Mouse (Mus musculus): ENCODE data around the gene Samd10. TPM values are rescaled to one million over a fixed set of nuclear protein-coding genes. Genes with fewer than 3 reads are reported as not detected.

The Samd10 gene
- total RNA-seq, 2 experiments from 2014 or later = 1.8 to 2.1 TPM

DNA sequence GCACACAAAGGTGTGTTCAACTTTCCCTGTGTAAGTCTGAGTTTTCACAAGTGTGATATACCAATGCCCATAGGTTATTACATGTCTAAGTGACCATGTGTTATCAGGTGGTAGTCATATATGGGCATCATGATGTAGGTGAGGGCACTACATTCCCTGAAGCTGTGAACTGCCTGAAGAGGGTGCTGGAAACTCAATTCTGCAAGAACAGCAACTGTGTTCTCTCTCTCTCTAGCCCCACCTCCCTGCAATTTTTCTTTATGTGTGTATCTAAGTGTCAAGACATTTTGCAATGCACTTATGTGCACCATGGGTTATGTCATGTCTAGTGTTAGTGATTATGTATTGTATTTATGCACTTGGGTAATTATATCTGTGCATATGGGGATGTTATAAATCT lies 5.1 kb downstream of the Samd10 start:
- no peak for DNase-seq
- intact Hi-C loops (cut with DNase I) = loop anchor here (2.0 to 10.0 kb wide), 2 partner anchors 201 to 409 kb away; partner anchors contain the start of gene Ppdpf

DNA sequence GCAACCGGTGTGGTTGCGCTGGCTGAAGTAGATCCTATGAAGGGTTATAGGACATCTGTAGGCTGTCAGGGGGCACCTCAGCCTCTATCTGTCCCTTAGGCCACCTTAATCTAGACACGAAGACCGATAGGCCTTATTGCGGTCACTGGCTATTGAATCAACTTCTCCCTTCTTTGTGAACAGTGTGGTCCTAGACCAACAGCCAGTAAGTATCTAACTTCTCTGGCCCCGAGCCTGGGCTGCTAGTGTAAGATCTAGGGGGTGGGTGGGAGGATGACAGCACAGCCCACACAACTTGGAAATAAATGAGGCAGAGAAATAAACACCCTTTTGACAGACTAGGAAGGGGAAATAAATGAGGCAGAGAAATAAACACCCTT lies 6.0 kb downstream of the Samd10 start:
- DNase-seq = peak in 1 of 2 experiments; percentile 38
- intact Hi-C loops (cut with DNase I) = loop anchor here (10.0 kb wide), 1 partner anchor 408 kb away; the partner anchor contains the start of gene Ppdpf

DNA sequence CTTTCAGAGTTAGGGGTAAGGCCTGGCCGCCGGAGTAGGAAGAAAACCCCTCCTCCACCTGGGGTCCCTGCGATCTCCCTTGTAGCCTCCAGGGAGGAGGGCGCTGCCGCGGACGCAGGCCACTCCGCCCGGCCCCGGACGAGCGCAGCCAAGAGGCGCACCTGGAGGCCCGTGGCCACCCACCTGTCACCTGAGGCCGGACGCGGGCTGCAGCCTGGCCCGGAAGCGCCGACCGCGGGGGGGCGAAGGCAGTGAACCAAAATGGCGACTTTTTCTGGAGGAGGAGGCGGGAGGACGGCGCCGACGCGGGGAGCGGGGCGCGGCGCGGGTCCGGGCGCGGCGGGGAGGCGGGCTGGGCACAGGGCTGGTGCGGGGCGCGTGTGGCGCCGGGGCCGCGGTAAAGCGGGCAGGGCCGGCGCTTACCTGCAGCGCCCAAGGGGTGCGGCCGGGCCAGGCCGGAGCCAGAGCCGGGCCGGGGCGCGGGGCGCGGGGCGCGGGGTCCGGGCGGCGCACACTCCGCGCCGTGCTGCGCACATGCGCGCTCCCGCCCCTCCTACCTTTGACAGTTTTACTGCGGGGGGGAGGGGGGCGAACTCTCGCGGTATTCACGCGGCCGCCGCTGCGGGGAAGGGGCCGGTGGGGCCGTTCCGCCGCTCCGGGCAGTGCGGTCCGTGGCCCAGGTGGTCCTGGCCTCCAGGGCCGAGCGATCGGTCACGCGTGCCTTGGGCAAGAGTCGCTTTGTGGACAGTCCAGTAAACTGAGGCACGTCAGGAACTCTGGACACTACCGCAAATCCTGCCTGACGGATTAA lies 6.6 kb downstream of the Samd10 start, which contains the start of gene Zfp512b:
Gene Zfp512b, minus strand, starts transcription at position 573 of the 811 bp plus-strand sequence.
- intact Hi-C loops (cut with DNase I) = loop anchor here (10.0 kb wide), 1 partner anchor 408 kb away; the partner anchor contains the start of gene Ppdpf
- DNase-seq = peak; percentile 70 to 76

DNA sequence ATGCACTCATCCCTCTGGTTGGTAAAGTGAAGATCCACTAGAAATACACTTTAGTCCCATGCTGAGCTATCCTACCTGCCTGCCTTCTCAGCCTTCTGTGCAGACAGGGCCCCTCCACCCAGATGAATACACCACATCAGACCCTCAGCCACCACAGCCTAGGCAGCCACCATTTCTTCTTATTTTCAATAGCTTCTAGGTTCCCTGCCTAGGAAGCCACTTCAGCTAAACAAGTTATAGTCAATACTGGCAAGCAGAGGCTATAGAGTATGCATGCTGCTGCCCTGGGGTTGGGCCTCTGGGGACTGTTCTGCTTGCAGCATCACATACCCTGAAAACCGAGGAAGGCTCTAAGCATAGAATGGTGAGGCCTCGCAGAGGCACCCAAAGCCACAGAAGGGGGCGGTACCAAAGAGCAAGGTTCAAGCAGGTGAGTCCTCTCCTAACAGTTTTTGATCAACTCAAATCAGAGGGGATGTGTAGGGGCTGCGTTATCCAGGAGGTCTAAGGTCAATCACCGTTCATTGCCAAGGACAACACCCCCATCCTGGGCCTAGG lies 7.4 kb downstream of the Samd10 start, which contains the start of gene Prpf6:
Gene Prpf6, plus strand, starts transcription at position 341 of the 558 bp plus-strand sequence.
- intact Hi-C loops (cut with DNase I) = loop anchor here (10.0 kb wide), 1 partner anchor 407 kb away; the partner anchor contains the start of gene Ppdpf
- DNase-seq = no peak

DNA sequence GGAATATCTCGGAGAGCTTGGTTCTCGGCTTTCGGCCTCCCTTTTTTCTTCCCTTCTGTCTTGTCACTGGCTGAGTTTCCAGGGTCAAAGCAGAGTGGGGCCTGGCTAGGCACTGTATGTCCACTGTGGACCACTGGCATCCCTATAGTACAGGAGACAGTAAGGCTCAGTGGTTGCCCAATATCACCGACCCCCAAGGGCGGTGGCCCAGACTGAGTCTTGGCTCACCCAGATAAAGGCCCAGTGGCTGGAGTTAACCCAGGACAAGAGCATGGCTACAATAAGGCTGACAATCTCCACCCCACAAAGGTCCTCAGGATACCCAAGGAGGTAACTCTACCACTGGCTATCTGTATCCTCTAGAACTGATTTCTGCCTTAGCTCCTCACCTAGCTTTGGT lies 8.5 kb downstream of the Samd10 start:
- intact Hi-C loops (cut with DNase I) = loop anchor here (10.0 kb wide), 1 partner anchor 406 kb away; the partner anchor contains the start of gene Ppdpf
- no peak for DNase-seq

DNA sequence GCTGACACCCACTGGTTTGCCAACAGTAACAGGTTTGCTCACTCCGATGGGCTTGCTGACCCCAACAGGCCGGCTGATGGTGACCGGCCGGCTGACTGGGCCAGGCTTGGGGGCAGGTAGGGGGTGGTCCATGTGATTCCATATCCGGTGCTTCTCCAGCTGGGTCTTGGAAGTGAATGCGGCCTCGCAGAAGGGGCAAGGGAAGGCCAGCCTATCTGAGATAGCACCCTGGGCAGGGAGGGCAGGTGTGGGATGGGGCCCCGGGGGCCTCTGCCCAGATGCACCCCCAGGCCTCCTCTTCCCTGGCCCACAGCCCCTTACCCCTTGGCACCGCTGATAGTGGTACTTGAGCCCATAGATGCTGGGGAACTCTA lies 9.3 kb downstream of the Samd10 start:
- no peak for DNase-seq
- intact Hi-C loops (cut with DNase I) = loop anchor here (10.0 kb wide), 1 partner anchor 405 kb away; the partner anchor contains the start of gene Ppdpf

DNA sequence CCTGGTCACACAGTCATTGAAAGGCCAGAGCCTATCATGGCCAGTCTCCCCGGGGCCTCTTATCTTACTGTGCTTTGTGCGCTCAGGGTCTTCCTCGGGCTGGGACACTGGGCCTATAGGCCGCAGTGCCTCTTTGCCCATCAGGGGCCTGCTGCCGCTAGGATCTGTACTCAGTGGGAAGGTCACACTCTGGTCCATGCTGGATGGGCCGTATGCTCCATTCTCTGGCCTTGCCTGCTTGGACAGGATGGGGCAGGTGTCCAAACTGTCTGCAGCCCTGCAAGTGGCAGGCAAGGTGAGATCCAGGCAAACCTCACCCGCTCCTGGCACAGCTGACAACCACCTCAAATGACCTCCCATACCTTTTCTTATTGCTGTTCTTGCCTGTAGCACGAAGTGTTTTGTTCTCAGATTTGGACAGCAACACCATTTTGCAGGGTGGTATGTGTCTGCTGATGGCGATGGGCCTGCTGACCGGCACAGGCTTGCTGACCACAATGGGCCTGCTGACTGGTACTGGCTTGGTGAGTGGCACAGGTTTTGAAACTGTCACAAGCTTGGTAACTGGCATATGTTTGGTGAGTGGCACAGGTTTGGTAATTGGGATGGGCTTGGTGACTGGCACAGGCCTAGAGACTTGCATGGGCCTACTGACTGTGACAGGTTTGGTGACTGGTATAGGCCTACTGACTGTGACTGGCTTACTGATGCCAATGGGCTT lies 9.8 kb downstream of the Samd10 start:
- intact Hi-C loops (cut with DNase I) = no loop called here

DNA sequence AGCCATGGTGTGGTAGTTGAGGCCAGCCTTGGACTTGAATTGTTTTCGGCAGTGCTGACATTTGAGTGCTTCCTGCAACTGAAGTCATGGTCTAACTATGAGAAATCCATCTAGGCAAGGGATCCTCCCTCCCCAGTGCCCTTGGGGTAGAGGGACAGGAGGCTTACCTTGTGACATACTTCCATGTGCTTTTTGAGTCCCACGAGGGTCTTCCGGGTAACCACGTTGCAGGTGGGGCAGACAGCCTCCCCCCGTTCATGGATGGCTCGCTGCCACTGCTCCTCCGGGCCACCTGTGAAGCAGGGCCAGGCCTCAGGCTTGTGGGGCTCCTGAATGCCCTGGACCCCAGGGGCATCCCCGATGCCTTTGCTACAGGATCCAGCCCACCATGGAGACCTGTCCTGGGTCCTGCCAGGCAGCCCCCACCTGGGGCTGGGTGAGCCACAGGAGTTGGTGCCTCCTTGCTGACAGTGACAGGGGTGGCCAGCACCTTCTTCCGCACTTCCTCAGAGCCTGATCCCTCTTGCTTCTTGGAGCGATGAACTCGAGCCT lies 10.7 kb downstream of the Samd10 start:
- intact Hi-C loops (cut with DNase I) = no loop called here
- peak in 1 of 2 experiments; percentile 2 for DNase-seq

More for the DNA sequence above, 9.8 kb downstream of the Samd10 start:
- peak in 1 of 2 experiments; percentile 0 for DNase-seq

DNA sequence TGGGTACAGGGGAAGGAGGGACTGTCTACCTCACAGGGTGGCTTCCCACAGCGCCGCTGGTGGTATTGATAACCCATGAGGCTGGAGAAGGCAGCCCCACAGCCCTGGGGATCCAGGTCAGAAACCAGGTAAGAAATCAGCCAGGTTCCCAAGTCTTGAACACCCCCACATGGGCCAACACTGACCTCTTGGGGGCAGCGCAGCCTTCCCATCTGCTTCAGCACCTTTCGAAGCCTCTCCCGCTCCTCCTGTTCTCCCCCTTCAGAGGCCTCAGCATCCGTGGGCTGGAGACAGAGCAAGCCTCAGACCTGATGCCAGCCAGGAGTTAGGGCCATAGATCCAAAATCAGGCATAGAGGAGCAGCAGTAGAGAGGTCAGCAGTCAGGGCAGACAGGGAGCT lies 11.2 kb downstream of the Samd10 start:
- DNase-seq = peak in 1 of 2 experiments; percentile 4
- intact Hi-C loops (cut with DNase I) = no loop called here

DNA sequence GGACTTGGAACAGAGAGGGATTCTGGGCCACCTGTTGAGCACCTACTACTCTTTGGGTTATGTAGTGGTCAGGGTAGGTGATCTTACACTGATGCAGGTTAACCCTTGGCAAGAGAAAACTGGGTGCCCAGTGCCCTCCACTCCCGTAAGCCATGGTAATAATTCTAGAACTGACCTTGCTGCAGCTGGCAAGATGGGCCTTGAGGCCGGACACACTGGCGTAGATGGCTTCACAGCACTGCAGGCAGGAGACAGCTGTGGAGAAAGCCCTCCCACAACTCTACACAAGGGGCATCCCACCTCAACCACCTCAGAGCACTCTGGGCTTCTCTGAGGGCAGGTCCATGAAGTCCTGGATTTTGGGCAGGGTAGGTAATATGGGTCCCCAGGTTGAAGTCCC lies 12.9 kb downstream of the Samd10 start:
- intact Hi-C loops (cut with DNase I) = no loop called here
- DNase-seq = no peak

DNA sequence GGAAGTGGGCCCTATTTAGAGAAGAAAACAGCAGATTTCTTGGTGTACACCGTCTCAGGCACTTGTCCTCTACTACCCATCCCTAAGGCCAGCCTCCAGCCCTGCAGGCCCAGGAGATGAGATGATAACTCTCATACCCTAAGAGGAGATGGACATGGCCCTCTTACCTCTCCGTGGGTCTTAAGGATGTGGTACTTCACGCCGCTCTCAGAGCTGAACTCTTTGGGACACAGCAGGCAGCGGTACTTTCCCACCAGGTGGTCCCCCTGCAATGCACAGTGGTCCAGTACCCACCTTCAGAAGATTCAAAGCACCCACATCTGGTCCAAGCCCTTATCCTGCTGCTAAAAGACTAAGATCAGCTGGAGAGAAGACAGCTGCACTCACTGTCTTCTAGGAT lies 13.5 kb downstream of the Samd10 start:
- intact Hi-C loops (cut with DNase I) = no loop called here
- DNase-seq = no peak

DNA sequence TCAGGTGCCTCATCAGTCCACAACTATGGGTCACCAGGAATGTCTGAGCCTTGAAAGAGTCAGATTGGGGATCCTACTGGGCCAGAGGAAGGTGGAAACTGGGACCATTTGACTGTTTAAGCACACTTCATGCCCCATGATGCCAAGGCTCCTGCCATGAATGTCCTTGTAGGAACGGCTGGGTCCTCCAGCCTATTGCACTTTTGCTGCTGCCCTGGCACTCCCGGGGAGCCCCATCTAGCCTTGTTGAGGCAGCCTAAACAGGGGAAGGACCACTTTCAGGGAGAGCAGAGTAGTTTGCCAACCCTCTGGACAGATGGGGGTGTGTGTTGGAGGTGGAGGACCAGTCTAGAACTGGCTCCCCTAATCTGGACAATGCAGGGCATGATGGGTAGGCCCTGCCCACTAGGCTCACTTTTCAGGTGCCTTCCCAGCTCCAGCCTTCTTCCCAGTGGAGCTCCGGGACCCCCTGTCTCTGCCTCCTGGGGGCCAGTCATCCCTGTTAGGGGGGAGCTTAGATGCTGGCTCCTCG lies 14.5 kb downstream of the Samd10 start, which contains the start of gene Uckl1:
Gene Uckl1, minus strand, starts transcription at position 482 of the 532 bp plus-strand sequence.
- intact Hi-C loops (cut with DNase I) = loop anchor here (5.0 kb wide), 1 partner anchor 192 kb away; no protein-coding TSS in a partner anchor
- no peak for DNase-seq

DNA sequence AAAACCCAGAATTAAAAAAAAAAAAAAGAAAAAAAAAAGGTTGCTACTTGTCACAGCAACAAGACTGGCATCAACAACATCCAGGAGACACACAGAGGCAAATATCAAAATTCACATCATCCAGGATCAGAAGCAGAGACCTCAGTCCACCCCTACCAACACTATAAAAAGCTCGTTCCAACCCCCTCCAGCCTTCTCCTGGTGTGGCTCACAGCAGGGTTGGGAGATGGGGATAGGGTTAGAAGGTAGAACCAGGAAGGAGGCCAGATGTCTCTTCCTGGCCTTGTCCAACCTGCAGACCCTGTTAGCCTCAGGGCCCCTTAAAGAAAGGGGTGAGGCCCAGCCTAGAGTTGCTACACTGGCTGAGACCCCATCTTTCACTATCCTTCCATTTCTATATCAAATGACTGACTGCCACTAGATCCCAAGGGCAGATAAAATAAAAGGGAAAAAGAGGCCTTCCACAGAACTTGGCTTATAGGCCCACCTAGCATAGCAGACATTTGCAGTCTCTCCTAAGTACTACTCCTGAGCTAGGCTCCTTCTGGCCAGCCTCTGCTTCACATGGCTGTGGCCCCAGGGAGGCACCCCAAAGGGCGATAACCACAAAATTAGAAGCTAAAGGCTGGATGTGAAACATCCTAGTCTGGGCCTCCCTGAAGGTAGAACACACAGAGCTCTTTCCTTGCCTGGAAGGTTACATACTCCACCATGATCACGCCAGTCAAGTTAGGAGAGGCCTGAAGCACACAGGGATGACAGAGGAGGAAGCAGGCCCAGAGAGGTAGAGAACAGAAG lies 15.4 kb downstream of the Samd10 start:
- intact Hi-C loops (cut with DNase I) = loop anchor here (5.0 kb wide), 1 partner anchor 191 kb away; no protein-coding TSS in a partner anchor
- no peak for DNase-seq

DNA sequence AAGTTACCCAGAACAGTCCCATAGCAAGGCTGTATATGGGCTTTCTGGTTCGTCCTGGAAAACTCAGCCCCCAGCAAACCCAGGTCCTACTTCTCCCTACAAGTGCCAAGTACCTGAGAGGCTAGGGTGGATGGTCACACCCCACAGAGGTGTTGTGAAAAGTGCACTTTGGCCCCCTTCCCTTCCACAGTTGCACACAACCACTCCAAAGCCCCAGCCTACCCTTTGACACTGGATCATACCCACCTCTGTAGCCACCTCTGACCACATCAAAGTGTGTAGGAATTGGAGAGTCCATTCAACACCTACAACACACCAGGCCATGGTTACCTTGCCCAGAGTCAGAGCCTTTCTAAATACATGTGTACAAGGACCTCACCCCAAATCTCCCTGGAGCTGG lies 16.1 kb downstream of the Samd10 start:
- no peak for DNase-seq
- intact Hi-C loops (cut with DNase I) = loop anchor here (5.0 kb wide), 1 partner anchor 191 kb away; no protein-coding TSS in a partner anchor

DNA sequence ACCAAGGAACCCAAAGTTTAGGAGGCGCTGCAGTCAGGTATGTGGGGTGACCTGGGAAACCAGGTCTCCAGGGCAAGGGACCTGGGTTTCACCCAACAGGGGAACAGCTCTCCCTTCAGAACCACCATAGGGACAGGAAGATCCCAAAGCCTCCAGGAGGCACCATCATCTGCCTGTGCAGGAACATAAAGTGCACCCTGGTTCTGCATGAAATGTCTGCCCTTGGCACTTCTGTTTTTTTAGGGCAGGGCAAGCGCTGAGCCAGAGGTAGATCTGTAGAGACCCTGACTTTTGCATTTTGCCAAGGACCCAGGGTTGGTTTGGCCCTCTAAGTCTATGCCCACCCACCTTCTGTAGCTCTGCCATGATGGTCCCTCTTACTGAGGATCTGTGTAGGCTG lies 16.7 kb downstream of the Samd10 start:
- no peak for DNase-seq
- intact Hi-C loops (cut with DNase I) = loop anchor here (5.0 kb wide), 1 partner anchor 190 kb away; no protein-coding TSS in a partner anchor

DNA sequence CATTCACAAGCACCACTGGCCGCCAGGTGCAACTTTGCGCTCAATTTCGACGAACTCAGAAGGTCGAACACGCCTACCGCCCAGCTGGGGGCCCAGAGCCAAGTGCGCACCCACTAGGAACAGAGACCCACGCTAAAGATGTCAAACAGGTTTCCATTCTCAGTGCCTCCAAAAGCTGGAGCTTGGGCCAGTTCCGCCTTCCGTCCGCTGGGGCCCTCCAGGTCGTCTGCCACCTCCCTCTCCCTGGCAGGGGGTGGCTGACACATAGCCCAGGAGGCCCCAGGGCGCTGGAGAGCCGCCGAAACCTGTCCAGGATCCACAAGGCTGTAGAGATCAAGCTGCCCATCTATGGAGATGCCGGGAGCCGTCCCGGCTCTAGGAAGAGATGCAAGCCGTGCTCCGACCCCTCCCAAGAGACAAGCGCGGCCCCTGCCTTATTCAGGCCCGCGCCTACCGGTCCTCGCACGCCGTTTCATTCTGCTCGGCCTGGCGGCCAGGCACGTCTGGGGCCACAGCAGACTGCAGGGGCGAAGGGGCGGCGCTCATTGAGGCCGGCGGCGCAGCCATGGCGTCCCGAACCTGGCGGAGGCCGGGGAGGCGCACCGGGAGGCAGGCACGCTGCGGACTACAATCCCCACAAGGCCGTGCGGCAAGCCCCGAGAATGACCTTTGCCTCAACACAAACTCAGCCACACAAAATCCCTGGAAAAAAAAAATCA lies 17.5 kb downstream of the Samd10 start:
- DNase-seq = peak; percentile 87 to 90
- intact Hi-C loops (cut with DNase I) = loop anchor here (2.0 to 5.0 kb wide), 2 partner anchors 61 to 189 kb away; partner anchors contain the start of gene Dnajc5

DNA sequence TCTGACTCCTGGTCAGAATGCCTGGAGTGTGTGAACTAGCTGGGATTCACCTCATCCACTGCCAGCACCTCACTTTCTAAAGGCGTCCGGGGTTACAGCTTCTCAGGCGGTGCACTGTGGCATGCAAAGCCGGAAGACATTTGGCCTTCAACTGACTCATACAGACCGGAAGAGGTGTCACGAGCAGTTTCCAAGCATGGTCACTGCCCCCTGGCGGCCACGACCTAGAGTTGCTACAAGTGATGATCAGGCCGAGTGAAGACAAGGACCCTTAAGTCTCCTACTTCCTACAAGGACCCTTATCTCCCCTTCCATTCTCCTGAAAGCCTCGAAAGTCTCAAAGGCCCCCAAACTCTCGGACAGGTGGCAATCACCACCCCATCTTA lies 18.0 kb downstream of the Samd10 start:
- DNase-seq = peak; percentile 84 to 87
- intact Hi-C loops (cut with DNase I) = loop anchor here (2.0 to 5.0 kb wide), 2 partner anchors 60 to 189 kb away; partner anchors contain the start of gene Dnajc5

DNA sequence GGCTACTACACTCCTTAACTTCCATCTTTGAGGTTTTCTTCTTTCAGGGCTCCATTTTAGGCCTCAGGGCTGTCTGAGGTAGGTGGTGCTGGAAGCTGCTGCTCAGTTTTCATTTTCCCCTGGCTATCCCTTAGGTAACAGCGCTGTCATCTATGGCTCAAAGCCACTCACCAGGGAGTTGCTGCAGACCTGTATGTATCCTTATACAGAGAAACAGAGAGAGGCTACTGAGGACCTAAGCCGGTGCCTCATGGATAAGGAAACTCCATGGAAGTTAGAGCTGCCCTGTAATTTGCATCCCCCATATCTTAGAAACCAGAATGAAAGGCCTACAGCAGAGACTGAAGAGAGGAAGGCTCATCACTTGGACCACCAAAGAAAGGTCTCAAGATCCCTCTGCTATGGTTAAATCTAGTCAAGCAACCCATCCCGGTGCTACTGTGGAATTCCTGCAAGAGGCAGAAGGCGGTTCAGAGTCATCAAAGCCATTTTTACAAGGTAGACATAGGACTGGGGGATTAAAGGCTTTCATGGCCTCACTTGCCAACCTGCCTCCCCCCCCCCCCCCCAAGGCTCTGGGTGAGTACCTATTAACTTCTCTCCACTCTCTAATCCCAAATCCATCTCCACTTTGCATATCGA lies 18.8 kb downstream of the Samd10 start:
- intact Hi-C loops (cut with DNase I) = loop anchor here (2.0 to 5.0 kb wide), 2 partner anchors 59 to 188 kb away; partner anchors contain the start of gene Dnajc5
- DNase-seq = no peak
